Mouse (Mus musculus): ENCODE results near the gene Lap3. TPM values are rescaled to one million over a fixed set of nuclear protein-coding genes. Genes with fewer than 3 reads are reported as not detected.

The Lap3 gene
- total RNA-seq, 2 experiments from 2014 or later: 54.3 to 58.7 TPM

DNA sequence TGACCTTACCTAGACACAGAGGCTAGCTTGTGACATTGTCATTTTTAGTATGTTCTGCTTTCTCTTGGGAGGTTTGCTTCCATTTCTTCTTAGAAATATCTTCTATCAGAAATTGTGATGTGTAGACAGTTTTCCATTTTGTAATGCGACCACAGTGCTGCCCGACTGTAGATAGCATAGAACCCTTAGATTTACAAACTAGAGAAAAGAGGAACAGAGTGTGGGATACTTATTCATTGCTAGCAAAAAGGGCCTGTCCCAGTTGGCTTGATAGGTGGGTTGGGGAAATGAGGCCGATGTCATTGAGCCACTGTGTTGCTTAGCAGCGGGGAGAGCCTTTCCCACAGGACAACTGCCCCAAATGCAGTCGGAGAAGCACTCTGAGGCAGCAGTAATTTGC lies 4.4 kb downstream of the Lap3 start:
- H3K4me3 ChIP-seq: peak overlapping the region; percentile 20; the same call in 1 of the 2 replicates
- peak overlapping the region; percentile 92 for H3K27ac ChIP-seq
- no peak for TF ChIP-seq CTCF (conservative IDR thresholded peaks at IDR 0.05)
- DNase-seq (ENCODE audit: low spot score in 2 of 2): peak in 1 of 2 experiments; percentile 8

DNA sequence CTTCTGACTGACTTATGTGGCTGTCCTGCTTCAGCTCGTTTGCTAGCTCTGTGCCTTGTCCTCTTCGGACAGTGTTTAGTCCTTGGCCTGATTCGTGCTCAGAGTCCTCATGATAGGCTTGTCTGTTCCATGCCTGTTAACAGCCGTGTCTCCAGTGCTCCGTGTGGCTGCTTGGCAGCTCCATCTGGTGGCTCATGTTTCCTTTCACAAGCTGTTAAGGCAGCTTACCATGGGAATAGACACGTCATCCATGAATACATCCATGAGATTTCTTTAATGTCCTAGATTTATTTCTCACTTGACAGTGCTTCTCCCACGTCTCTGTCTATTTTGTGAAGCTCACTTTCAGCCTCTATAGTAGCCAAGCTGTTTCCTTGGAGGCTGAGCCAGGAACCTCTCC lies 16.9 kb downstream of the Lap3 start:
- peak in 1 of 2 experiments; percentile 40 for DNase-seq (ENCODE audit: low spot score in 2 of 2)
- H3K27ac ChIP-seq: no peak overlapping the region
- TF ChIP-seq CTCF (conservative IDR thresholded peaks at IDR 0.05): peak; percentile 65

DNA sequence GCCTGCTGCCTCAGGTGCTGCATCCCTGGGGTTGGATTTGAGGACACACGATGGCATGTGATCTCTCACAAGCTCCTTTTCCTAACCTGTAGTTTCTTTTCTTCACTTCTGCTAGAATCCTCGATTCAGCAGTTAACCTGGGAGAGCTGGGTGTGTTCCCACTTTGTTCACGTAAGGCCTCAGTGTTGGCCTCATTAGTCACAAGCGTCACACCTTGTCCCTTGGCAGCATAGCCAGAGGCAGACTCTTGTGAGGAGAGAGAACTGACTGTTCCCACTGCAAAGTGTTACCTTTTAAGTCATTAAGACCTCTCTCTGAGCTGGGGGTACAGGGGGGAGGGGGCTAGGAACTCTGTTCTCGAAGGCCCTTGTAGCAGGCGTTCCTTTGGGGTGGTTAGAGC lies 19.7 kb downstream of the Lap3 start:
- TF ChIP-seq CTCF (conservative IDR thresholded peaks at IDR 0.05): no peak
- no peak overlapping the region for H3K4me3 ChIP-seq
- H3K27ac ChIP-seq: no peak overlapping the region
- DNase-seq (ENCODE audit: low spot score in 2 of 2): no peak

More for the DNA sequence above, 16.9 kb downstream of the Lap3 start:
- no peak overlapping the region for H3K4me3 ChIP-seq

DNA sequence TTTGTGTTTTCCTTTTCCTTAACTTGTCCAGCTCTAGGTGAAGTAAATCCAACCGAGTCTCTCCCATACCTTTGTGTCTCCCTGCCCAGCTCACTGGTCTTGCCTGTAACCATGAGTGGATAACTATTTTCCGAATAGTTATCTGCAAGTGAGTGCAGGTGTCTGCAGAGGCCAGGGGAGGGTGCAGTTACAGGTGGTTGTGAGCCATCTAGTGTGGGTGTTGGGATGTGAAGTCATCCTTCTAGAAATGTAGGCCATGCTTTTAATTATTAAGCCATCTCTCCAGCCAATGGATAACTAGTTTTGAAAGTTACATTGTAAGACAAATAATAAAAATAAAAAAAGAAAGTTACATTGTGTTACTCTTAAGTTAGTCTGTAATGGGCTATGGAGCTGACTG lies 20.3 kb downstream of the Lap3 start:
- no peak for TF ChIP-seq CTCF (conservative IDR thresholded peaks at IDR 0.05)
- no peak for DNase-seq (ENCODE audit: low spot score in 2 of 2)
- no peak overlapping the region for H3K27ac ChIP-seq
- H3K4me3 ChIP-seq: no peak overlapping the region

DNA sequence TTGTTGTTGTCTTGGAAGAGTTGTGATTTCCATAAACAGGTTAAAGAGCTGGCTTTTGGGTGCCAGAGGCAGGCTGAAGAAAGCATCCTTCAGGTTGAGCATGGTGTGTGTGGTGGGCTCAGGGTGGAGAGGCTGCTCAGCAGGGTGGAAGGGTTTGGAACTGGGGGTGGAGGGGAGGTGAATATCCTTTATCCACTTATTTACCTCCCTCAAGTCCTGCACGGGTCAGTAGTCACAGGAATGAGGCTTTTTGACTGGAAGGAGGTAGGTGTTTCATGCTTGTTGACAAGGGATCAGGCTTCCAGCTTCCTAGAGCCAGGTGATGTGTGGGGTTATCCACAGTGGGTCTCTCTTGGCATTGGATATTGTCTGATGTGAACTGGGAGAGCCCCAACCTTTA lies 21.4 kb downstream of the Lap3 start:
- Histone ChIP-seq H3K4me3 (no peak overlapping the region), H3K27ac (no peak overlapping the region)
- TF ChIP-seq CTCF (conservative IDR thresholded peaks at IDR 0.05): no peak

DNA sequence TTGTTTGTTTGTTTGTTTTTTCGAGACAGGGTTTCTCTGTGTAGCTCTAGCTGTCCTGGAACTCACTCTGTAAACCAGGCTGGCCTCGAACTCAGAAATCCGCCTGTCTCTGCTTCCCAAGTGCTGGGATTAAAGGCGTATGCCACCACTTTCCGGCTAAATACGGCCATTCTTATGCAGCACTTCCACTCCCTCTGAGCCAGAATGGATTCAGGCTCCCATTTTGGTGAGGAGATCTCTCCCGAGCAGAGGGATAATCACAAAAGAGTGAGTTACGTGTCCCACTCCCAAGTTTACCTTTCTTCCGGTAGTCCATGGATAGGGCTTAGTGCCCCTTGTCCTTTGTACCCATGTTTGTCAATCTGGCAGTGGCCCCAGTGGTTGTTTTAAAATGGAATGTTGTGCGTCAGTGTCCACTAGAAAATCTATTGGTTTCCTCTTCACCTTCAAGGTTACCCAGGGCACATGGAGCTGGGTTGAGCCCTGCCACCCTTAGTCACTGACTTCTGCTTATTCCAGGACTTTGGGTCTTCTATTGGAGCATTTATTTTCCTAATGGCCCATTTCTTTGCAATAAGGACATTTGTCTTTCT lies 22.1 kb downstream of the Lap3 start:
- no peak for TF ChIP-seq CTCF (conservative IDR thresholded peaks at IDR 0.05)
- no peak for DNase-seq (ENCODE audit: low spot score in 2 of 2)
- Histone ChIP-seq H3K27ac (no peak overlapping the region), H3K4me3 (no peak overlapping the region)

More for the DNA sequence above, 21.4 kb downstream of the Lap3 start:
- DNase-seq (ENCODE audit: low spot score in 2 of 2): no peak

DNA sequence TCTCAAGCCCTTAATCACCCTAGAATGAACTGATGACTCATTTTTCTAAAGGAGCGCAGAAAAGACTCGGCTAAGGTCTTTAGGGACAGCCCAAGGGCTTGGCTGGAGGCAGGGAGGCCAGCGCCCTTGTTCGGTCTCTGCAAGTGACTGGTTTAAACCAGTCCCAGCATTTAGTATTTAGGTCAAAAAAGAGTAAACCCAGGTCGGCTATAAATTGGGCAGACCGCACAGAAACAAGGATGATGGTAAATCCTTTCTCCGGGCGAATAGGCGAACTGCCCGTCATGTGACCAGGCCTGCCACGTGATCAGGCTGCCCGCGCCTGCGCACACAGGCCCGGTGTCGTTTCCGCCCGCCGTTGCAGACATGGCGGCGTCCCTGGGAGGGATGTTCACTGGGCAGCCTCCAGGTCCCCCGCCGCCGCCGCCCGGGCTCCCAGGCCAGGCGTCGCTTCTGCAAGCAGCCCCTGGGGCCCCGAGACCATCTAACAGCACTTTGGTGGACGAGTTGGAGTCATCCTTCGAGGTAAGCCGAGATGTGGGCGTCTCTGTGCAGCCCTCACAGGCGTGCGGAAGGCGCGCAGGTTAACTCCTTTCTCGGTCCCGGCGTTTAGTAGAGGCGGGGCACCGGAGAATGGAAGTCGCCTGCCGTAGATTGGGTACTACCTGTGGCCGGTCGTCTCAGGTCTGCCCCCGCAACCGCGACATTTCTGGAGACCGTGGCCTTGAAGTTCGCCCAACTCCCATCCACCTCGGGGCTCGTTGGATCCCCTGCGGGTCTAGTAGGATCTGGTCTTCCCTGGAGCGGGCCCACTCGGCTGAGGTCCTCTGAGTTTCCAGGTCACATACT lies 27.0 kb downstream of the Lap3 start, which contains the start of gene Med28:
Med28 (plus strand) TSS at position 270 of the 849 bp plus-strand sequence.
- H3K4me3 ChIP-seq: peak within 1 kb of the TSS; percentile 79
- peak within 1 kb of the TSS; percentile 94 for H3K27ac ChIP-seq
- peak; percentile 93 to 94 for DNase-seq (ENCODE audit: low spot score in 2 of 2)
- TF ChIP-seq CTCF (conservative IDR thresholded peaks at IDR 0.05): no peak

DNA sequence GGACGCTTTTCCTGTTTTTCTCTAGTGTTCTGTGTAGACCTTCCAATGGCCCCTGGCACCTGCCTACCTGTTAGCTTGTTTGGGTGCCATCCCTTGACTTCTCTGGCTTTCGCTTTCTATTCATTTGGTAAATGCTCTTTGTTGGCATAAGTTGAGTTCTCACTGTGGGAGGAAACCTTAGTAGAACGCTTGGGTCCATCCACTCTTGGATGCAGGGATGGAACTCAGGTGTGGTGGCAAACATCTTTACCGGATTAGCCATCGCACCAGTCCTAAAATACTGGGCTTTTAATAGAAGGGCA lies 27.6 kb downstream of the Lap3 start:
- DNase-seq (ENCODE audit: low spot score in 2 of 2): no peak
- Histone ChIP-seq H3K27ac (peak overlapping the region; percentile 94; the same call in 1 of the 2 replicates), H3K4me3 (peak overlapping the region; percentile 79)
- no peak for TF ChIP-seq CTCF (conservative IDR thresholded peaks at IDR 0.05)

DNA sequence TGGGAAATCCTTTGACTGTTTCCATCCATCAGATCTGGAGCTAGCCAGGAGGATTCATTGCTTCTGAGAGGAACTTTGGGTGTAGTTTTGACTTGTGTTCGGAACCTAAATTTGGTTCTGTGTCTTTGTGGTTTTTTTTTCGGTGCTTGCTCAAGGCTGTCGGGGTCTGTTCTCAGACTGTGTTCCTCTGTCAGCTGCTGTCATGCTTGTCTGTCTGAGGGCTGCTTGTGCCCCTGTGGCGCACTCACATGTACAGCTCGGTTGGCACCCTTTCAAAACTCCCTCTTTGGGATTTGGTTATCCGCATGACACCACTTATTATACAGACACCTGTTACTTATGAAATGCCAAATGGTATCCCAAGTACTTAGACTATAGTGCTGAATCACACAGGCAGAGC lies 28.4 kb downstream of the Lap3 start:
- Histone ChIP-seq H3K4me3 (peak overlapping the region; percentile 79), H3K27ac (no peak overlapping the region)
- TF ChIP-seq CTCF (conservative IDR thresholded peaks at IDR 0.05): no peak
- DNase-seq (ENCODE audit: low spot score in 2 of 2): no peak

DNA sequence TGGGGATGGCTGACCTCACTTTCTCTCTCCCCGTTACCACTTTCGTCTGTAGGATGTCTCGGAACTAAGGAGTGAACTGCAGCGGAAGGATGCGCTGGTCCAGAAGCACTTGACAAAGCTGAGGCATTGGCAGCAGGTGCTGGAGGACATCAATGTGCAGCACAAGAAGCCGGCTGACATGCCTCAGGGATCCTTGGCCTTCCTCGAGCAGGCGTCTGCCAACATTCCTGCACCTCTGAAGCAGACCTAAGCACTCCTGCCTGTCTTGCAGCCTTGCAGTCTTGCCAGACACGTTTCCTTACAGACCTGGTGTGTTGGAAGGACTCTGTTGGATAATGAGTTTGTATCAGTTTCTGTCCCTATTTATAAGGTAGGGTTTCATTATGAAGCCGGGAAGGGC lies 31.9 kb downstream of the Lap3 start:
- no peak overlapping the region for H3K4me3 ChIP-seq
- TF ChIP-seq CTCF (conservative IDR thresholded peaks at IDR 0.05): no peak
- no peak for DNase-seq (ENCODE audit: low spot score in 2 of 2)
- no peak overlapping the region for H3K27ac ChIP-seq

DNA sequence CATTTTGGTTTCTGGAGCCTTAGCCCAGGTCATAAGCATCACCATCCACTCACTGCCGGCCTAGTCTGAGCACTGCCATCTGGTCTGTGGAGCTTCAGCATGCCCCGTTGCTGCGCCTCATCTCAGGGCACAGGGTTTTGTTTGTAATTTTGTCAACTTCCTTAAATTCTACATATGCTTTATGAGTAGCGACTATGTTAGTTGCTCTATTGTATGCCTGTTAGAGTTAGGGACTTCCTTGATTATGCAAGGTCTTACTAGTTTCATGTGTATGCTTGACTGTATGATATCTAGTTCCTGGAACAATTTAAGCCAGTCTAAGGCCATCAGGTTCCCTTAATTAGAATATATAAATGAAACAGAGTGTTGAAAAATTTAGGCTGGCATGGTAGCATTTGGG lies 33.2 kb downstream of the Lap3 start:
- Histone ChIP-seq H3K27ac (no peak overlapping the region), H3K4me3 (no peak overlapping the region)
- no peak for DNase-seq (ENCODE audit: low spot score in 2 of 2)
- no peak for TF ChIP-seq CTCF (conservative IDR thresholded peaks at IDR 0.05)

DNA sequence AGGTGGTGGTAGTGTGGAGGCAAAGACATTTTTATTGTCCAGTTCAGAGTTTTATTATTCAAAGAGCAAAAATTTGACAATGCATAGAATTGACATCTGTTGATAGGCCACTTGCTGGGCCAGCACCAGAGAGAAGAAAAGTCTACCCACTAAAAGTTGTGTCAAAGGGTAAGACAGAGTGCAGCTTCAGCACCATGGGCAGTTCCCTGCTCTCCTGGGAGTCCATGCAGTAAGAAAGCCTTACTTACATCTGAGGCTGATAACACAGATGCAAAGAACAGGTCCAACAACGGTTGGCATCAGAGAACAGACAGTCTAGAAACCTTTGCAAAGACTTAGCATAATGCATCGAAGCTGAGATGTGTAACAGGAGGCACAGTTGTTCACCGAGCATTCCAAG lies 36.5 kb downstream of the Lap3 start:
- H3K27ac ChIP-seq: no peak overlapping the region
- TF ChIP-seq CTCF (conservative IDR thresholded peaks at IDR 0.05): no peak
- H3K4me3 ChIP-seq: no peak overlapping the region
- DNase-seq (ENCODE audit: low spot score in 2 of 2): no peak

DNA sequence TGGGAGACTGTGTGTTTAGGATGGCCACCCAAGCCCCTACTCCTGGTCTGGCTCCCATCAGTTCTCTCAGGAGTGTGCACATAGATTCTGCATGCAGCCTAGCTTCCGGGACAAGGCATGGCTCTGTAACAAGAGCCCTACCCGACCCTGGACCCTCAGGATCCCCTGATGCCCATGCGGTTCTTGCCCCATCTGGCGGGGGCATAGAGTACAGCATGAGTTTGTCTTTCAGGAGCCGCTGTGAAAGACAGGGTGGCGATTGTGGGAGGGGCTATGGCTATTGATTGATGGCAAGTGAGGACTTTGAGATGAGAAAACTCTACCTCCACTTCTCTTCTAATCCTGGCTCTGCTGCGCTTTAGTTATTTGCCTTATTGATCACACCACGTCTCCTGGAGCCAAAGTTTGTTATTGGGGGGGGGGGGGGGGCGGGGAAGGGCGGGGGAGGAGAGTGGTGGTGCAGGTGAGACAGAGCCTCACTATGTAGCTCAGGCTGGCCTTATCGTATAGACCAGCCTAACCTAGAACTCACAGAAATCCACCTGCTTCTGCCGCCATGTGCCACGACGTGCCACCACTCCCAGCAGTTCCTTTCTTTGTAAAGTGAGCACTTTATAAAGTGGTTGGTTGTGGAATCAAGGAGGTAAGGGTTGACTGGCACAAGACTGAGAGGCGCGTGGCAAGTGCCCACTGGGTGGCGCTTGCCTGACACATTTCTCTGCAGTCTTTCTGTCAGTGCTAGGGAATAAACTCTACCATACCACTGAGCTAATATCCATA lies 41.3 kb downstream of the Lap3 start:
- peak; percentile 80 for TF ChIP-seq CTCF (conservative IDR thresholded peaks at IDR 0.05)
- DNase-seq (ENCODE audit: low spot score in 2 of 2): peak; percentile 43 to 72
- Histone ChIP-seq H3K4me3 (no peak overlapping the region), H3K27ac (0 out of 2 replicates have a peak overlapping the region, but pooled peaks have one; percentile 23)

All from layer of hippocampus, adult 2 months (tissue).